Mouse (Mus musculus) WW6 (cell line): Measurements from ENCODE around the gene Tmem205.
A peak's percentile ranks its signal among the peaks of the same experiment; 100 is the strongest.

Source experiments
- DNase-seq: peaks from one replicate; pipeline ENCODE4 v3.0.0-alpha.2; 2013; ENCODE audit warnings: low read depth, low spot score

Gene Tmem205

GRCm38 (mm10) chr9:21927208-21927753 lies at the start of gene Tmem205, which contains the start of gene Ccdc159:
Tmem205 (minus strand) TSS chr9:21927556.
Ccdc159 (plus strand) TSS chr9:21927471.
- peak; percentile 96 for DNase-seq

- no peak for DNase-seq
Observed at GRCm38 (mm10) chr9:21976626-21977175, 49.3 kb upstream of the Tmem205 start.

- no peak for DNase-seq
Observed at GRCm38 (mm10) chr9:21969304-21969703, 41.9 kb upstream of the Tmem205 start.

GRCm38 (mm10) chr9:21968883-21969282 lies 41.5 kb upstream of the Tmem205 start:
- no peak for DNase-seq

- DNase-seq, result no peak
Observed at GRCm38 (mm10) chr9:21963417-21963816, 36.1 kb upstream of the Tmem205 start, which contains the start of gene Epor. Epor (minus strand) TSS chr9:21963506.

- peak; percentile 62 for DNase-seq
Observed at GRCm38 (mm10) chr9:21962416-21963059, 35.2 kb upstream of the Tmem205 start.

- no peak for DNase-seq
Observed at GRCm38 (mm10) chr9:21962010-21962409, 34.7 kb upstream of the Tmem205 start.

GRCm38 (mm10) chr9:21961366-21961980 lies 34.1 kb upstream of the Tmem205 start:
- DNase-seq, result no peak

- no peak for DNase-seq
Observed at GRCm38 (mm10) chr9:21960558-21961208, 33.3 kb upstream of the Tmem205 start.

- DNase-seq, result no peak
Observed at GRCm38 (mm10) chr9:21960135-21960534, 32.8 kb upstream of the Tmem205 start.

- DNase-seq, result no peak
Observed at GRCm38 (mm10) chr9:21959244-21959643, 31.9 kb upstream of the Tmem205 start.

GRCm38 (mm10) chr9:21958372-21958771 lies 31.0 kb upstream of the Tmem205 start:
- no peak for DNase-seq

- peak; percentile 92 for DNase-seq
Observed at GRCm38 (mm10) chr9:21955570-21956281, 28.4 kb upstream of the Tmem205 start, which contains the start of gene Swsap1. Swsap1 (plus strand) TSS chr9:21955755.

- DNase-seq, result peak; percentile 54
Observed at GRCm38 (mm10) chr9:21955225-21955569, 27.8 kb upstream of the Tmem205 start.

GRCm38 (mm10) chr9:21954635-21955034 lies 27.3 kb upstream of the Tmem205 start:
- DNase-seq, result no peak

GRCm38 (mm10) chr9:21953600-21953999 lies 26.2 kb upstream of the Tmem205 start:
- no peak for DNase-seq

- no peak for DNase-seq
Observed at GRCm38 (mm10) chr9:21951977-21952376, 24.6 kb upstream of the Tmem205 start.

- DNase-seq, result no peak
Observed at GRCm38 (mm10) chr9:21950322-21950721, 23.0 kb upstream of the Tmem205 start.

GRCm38 (mm10) chr9:21948790-21949189 lies 21.4 kb upstream of the Tmem205 start:
- no peak for DNase-seq

GRCm38 (mm10) chr9:21948146-21948545 lies 20.8 kb upstream of the Tmem205 start:
- DNase-seq, result no peak

GRCm38 (mm10) chr9:21947540-21948130 lies 20.3 kb upstream of the Tmem205 start:
- no peak for DNase-seq
